Mouse (Mus musculus) hematopoietic stem cell, adult 5-6 weeks (primary cell): ENCODE results near the gene Mapk11. TPM values are rescaled to one million over a fixed set of nuclear protein-coding genes. Genes with fewer than 3 reads are reported as not detected.

Experiments used
- ATAC-seq, 2 experiments: fragments of 125-278 bp in 1 of 2; replicated peaks in 1 of 2; 2 replicates each; pipeline ENCODE4 v1.8.0; 2016 to 2017; ENCODE audit warnings: inconsistent platforms in 2 of 2, mild to moderate bottlenecking in 2 of 2, moderate number of reproducible peaks in 2 of 2, low read depth in 1 of 2, moderate TSS enrichment in 1 of 2; ENCODE audit not compliant: low FRiP score in 2 of 2, poor library complexity in 2 of 2, severe bottlenecking in 2 of 2, insufficient read depth in 1 of 2, low TSS enrichment in 1 of 2
- total RNA-seq: library from RNA; stranded (forward); fragments of 172-1452, 232-1000 nt; gene quantifications from 2 replicates; pipeline ENCODE4 v1.2.3, GENCODE M21; 2017

The Mapk11 gene
- total RNA-seq, 1 experiment from 2014 or later: 1.6 TPM

DNA sequence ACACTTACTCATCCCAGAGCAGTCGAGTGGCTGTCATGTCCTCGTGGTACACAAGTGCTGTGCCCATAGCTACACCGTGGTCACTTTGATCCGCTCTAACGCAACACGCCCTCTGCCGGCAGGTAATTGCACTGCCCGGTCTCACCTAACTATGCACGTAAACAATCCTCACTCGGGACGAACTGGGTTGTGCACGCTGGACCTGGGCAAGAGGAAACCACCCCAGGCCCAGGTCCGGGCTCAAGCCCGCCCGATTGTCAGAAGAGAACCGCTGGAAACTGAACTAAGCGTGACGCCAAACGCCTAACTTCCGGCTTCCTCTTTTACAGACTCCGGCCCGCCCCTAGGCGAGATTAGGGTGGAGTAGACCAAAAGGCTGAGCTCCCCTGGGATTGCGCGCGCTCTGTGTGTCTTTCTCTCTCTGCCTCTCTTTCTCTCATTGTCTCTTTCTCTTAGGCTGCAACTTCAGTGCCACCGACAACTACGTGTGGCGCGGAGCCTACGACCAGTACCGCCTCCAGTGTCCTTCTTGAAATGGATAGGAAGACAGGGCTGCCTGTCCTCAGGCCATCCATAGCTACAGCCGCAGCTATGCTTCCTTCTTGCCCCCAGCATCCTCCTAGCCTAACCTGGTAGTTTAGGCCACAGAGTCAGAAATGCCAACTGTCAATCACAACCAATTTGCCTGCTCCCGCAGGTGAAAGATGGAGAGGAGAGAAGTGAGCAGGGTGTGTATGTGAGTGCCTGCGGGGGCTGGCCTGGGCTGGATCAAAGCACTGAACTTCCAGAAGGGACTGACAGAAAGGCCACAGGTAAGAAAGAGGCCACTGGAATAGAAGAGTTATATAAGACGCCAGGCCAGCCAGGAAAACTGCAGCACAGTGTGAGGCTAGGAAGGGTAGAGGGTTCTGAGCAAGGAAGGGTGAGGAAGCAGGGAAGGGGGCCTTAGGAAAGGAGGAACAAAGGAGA lies 20.8 kb downstream of the Mapk11 start, which contains the start of gene Hdac10:
Gene Hdac10, minus strand, starts transcription at position 319 of the 969 bp plus-strand sequence.
- ATAC-seq: peak; percentile 55 to 73

DNA sequence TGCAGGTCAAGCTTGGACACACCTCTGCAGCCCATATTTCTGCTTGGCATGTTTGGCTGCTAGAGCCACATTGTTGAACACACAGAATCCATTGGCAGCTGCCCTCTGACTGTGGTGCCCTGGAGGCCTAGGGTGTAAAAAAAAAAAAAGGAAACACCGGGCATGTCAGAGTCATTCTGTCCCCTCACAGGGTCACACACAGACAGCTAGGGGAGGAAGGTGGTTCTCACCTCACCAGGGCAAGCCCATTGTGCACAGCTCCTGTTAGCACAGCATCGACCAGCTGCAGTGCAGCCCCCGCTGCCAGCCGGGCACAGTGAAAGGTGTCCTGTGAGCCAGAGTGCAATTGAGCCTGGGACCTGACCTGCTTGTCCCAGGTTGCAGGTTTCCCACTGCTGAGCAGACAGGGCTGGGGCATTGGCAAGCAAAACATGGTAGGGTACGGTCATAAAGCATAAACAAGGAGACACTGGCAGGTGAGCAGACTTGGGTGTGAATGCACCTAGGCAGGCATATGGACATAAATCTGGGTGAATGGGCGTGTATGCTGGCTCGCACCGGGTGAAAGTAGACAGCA lies 22.0 kb downstream of the Mapk11 start:
- no peak for ATAC-seq

DNA sequence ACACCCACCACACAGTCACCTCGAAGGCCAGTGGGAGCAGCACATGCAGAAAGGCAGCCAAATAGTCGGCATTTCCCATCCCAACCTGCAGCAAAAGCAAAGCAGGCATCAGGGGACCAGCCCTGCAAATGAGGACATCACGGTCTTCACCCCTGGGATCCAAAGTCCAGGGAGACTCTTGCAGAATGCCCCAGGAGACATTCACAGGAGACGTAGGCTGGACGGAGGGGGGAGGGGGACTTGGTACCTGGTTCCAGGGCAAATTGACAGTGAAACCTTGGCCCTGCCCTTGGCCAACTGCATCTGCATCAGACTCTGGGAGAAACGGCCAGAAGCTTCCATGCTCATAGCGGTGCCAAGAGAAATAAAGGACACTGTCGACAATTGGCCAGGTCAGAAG lies 22.8 kb downstream of the Mapk11 start:
- no peak for ATAC-seq

DNA sequence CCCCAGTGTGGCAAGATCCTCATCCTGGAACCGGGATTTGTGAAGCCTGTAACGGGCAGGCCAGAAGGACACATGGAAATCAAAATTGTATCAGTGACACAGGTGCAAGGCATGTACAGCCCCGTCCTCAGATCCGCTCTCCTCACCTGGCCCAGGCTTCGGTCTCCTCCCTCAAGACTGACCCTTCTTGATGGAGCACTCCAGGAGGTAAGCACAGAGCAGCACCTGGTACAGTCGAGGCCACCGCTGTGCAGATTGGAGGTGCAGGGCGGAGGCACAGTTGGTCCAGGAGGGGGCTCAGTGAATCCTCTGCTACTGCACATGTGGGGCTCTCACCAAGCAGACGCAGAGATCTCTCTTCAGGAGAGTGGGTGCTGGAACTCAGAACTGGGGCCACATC lies 24.1 kb downstream of the Mapk11 start:
- no peak for ATAC-seq

DNA sequence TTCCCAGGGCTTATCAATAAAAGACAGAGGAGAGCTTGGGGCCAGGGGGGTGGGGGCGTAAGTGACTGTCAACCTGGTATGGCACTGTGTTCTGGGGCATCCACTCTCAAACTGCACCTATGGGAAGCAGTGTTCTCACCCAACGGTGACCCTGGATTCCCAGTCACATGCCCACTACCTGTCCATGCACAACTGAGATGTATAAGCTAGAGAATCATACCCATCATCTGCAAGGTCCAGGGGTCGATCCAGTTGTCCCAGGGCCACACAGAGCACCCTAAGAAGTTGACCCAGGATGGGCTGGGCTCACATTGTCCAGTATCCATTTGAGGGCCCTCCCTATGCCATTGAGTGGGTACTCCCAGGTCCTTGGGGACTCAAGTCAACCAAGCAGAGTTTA lies 25.1 kb downstream of the Mapk11 start:
- ATAC-seq: no peak

DNA sequence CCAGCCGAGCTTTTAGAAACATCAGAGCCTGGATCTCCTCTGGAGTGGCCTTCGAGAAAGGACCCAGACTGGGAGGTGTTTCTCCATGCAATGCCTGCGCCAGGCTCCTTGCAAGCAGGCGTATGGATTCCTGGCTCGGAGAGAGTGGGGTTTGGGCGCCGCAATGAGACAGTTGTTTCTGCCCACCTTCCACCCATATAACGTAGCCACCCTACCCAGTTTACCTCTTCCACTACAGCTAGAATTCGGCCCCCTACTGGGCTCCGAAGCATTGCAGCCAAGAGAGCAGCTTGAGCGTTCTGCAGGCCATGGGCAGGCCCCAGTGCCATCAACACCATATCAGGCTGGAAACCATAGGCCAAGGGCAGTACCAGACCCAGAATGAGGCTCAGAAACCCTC lies 25.8 kb downstream of the Mapk11 start:
- no peak for ATAC-seq

DNA sequence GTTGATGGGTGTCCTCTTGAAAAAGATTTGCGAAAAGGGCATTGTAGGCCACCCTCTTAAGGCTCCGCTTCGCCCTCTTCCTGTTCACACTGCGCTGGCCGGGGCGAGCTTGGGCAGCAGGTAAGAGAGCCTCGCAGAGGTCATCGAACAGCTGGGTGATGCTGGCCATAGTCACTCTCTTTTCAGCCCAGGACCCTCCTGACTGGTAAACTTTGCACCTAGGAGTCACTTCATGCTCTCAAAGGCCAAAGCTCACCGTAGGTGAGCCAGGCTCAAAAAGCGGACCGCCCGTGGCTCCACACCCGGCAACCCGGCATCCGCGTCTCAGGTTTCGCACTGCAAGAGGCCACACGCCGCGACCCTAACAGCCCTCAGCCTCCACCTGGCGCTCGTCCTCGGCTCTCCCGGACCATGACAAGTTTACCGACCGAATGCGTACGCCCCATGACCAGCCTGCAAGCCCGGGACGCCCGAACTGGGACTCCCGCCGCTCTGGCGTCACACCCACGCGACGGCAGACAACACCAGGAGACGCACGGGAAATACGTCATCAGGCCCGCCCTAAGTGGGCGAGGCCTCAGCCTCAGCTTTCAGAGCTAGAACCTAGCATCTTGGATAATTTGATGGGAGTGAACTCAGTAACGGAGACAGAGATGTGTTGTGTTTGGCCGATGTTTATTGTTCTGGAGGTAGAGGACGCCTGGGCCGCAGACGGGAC lies 26.6 kb downstream of the Mapk11 start, which contains the start of gene Tubgcp6:
Gene Tubgcp6, minus strand, starts transcription at position 464 of the 718 bp plus-strand sequence.
- peak; percentile 88 to 93 for ATAC-seq

DNA sequence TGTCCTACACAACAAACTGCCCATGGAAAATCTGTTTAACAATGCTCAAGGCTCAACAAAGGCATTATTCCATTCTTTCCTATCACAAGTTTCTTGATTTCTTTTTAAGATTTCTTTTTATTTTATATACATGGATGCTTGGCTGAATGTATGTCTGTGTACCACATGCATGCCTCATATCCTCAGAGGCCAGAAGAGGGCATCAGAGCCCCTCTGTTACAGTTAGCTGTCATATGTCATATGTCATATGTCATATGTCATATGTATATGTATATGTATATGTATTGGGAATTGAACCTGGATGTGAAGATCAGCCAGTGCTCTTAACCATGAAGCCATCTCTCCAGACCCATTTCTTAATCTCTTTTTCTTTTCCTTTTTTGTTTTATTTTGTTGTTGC lies 31.4 kb downstream of the Mapk11 start:
- no peak for ATAC-seq

DNA sequence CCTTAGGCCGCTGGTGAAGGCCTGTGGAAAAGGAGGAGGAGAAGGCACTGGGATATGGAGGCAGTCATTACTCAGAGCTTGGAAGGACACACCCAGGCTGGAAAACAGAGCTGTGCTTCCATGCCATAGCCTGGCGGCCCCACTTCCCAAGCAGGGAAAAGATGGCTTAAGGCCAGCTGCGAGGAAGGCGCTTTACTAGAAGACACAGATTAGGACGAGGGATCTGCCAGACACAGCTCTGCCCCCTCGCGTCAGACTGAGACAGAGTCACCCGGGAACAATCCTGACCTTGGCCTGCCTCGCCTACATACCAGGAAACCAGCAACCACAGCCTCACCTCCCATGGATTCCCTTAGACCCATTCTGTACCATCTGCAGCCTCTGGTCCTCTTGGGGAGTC lies 39.3 kb downstream of the Mapk11 start:
- no peak for ATAC-seq

DNA sequence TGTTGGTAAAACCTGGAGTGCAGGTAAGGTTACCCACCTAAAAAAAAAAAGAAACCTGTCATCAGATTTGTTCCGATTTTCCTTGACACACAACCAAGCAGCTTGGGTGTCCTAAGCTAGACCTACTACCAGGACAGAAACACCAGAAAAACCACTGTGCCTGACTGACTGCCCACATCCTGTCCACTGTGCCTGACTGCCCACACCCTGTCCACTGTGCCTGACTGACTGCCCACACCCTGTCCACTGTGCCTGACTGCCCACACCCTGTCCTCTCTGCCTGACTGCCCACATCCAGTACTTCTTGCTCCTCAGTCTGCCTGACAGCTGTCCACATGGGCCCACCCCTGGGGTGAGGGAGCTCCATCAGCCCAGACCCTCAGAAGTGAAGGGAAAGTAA lies 42.5 kb downstream of the Mapk11 start:
- no peak for ATAC-seq

DNA sequence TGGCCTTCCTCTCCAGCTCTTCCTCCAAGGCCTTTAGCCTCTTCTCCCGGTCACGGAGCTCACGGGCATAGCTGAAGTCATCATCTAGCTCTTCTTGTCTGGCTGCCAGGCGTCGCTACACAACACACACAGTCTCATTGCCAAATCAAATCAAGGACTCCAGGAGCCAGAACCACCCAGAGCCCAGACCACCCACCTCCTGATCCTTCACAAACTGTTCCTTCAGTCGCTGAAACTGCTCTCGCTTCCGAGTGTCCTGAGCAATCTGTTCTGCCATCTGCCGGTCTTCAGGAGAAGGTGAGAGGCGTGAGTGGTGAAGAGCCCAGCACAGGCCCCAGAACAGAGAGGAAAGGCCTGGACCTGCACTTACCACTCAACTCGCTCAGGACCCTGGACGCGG lies 43.4 kb downstream of the Mapk11 start:
- no peak for ATAC-seq

DNA sequence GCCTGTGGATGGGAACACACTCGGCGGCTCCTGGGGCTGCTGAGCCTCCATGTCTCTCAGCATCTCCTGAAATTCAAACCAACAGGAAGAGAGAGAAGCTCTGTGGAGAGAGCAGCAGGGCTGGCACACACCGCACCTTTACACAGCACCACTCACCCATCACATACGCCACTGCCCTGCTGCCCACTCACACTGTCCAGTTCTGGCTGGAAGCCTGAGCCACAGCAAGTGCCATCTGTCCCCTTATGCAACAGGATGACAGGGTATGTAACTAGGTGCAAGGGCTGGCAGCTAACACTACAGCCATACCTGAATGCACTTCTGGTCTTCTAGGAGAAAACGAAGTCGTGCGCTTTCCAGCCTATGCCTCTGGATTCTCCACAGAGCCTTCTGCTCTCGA lies 45.0 kb downstream of the Mapk11 start:
- no peak for ATAC-seq

DNA sequence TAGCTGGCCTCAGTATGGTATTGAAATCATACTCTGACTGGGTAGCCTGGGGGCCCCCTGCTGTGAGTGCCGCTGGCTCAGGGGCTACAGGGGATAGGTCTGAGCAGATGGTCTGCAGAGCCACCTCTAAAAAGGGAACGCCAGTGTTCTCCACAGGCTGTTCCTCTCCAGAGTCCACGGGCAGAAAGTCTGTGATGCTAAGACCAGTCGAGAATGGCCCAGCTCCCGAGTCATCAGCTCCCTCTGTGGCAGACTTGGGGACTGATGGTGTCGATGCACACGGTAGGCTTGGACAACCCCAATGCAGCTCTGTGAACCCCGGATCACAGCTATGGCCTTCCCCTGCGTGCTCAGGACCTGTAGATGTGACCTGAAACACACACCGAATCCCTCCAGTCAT lies 45.5 kb downstream of the Mapk11 start:
- no peak for ATAC-seq

DNA sequence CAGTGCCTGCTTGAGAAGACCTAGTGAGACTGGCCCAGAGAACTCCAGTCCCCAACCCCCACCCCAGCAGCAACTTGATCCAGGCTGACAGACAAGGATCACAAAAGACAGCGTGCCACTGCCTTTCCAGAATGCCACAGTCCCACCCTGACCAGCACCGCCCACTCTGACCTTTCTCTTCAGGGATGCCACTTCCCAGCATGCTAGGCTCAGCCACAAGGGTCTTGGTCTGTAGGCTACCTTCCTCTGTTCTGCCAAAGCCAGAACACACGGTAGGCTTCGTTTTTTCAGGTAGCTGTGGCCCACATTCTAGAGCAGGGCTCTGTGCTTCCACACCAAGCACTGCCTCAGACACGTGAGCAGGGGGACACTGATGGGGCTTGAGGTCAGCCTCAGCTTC lies 46.8 kb downstream of the Mapk11 start:
- ATAC-seq: no peak

DNA sequence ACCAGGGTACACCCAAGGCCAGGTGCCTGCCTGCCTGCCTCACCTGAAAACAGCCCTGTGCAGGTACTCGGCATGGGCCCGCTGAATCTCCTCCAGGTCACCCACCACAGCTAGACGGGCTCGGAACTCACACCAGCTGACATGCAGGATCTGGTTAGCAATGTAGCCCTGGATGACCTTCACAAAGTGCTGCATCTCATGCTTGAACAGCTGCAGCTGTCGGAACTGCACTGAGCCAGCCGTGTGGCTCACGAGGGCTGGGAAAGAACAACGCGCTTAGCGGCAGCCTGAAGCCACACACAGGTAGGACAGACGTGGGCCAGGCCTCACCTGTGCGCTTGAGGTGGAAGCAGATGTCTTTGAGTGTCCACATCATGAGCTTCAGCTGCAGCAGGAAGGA lies 48.6 kb downstream of the Mapk11 start:
- no peak for ATAC-seq

DNA sequence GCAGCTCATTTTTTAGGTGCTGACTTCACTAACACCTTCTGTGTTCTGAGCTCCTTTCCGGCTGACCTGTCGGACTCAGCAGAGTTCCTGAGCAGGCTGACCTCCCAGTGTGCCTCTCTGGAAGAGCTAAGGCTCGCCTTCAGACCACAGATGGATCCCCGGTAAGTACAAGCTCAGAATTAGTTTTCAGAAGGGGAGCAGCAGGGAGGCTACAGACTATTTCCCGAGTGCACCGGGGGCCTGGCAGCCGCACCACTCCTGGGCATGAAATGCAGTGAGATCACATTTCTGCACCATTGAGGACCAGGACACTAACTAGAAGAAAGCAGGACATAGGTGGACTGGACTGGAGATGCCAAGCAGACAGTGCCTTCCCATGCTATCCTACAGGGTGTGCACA lies 50.8 kb downstream of the Mapk11 start:
- no peak for ATAC-seq

DNA sequence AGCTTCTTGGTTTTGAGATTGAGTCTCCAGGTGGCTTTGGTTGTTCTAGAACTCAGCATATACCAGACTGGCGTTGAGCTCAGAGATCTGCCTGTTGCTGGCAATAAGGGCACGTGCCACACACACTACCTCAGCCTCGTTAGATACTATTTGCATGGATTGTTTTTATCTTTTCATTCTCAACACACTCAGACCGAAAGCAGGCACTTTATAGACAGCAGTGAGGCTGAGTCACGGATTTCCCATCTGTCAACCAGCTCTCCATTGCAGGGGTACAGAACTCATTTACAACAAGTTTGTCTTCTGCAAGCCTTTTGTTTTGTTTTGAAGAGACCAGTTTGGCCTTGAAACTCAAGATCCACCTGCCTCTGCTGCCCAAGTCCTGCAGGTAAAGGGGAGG lies 52.0 kb downstream of the Mapk11 start:
- no peak for ATAC-seq
